Mouse (Mus musculus): ENCODE measurements around the gene Rad51b. TPM values are rescaled to one million over a fixed set of nuclear protein-coding genes. Genes with fewer than 3 reads are reported as not detected.

Rad51b gene
- polyA plus RNA-seq, 1 experiment from 2014 or later, result 8.9 TPM

DNA sequence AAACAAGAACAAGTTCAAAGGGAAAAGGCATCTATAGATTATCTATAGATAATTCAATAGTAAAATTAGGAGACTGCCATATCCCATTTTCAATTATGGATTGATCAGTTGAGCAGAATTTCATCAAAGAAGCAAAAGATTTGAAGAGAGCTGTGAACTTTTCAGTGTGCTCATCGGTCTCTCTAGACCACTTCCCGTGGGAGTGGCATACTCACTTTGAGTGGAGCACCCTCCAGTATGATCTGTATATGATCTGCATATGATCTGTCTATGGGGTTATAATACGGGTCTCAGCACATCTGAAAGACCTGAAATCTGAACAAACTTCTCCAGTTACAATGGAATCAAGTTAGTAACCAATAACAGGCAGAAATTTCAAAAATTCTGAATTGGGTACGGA lies 497.7 kb downstream of the Rad51b start:
- no peak overlapping the region for H3K4me3 ChIP-seq (ENCODE audit: low read length)
- no peaks in the 10 kb centered on the region for H3K27me3 ChIP-seq (ENCODE audit: insufficient read depth, low read length)
- H3K4me1 ChIP-seq (ENCODE audit: insufficient read depth, low read length), result peaks cover 12% of the 10 kb centered on the region
- H3K9me3 ChIP-seq (ENCODE audit: low read length), result no peaks in the 10 kb centered on the region
- H3K9ac ChIP-seq (replicated peaks; ENCODE audit: low read length), result no peak overlapping the region
- 88% methylated on average over 4 of the region's 4 CpGs for WGBS
- no peak overlapping the region for H3K4me2 ChIP-seq (replicated peaks; ENCODE audit: low read depth, low read length)
- no peak overlapping the region for H3K27ac ChIP-seq (ENCODE audit: low read length)
- no peaks in the 10 kb centered on the region for H3K36me3 ChIP-seq (ENCODE audit: insufficient read depth, low read length)
- no peak for ATAC-seq (ENCODE audit: low FRiP score, low TSS enrichment)

DNA sequence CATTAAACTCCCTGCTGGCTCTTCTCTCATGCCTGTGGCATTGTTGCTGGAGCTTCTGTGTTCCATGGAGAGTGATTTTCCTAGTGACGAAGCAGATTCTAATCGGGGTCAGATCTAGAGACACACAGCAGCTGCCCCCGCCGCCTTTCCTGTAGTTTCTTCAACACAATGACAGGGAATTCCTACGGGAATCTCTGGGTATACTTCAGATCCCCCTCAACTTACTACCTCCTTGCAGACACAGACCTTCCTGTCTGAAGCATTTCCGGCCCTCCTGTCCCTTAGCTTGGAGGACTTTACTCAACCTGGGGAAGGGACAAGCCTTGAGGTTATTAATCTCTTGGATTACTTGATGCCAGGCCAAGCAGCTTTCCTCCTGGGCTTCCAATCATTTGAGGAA lies 499.2 kb downstream of the Rad51b start:
- H3K4me3 ChIP-seq (ENCODE audit: low read length), result no peak overlapping the region
- ATAC-seq (ENCODE audit: low FRiP score, low TSS enrichment), result peak; percentile 51; the same call in 1 of the 2 replicates
- H3K4me1 ChIP-seq (ENCODE audit: insufficient read depth, low read length), result peaks cover 12% of the 10 kb centered on the region
- H3K27ac ChIP-seq (ENCODE audit: low read length), result peak overlapping the region; percentile 64; the same call in 1 of the 2 replicates
- no peak overlapping the region for H3K4me2 ChIP-seq (replicated peaks; ENCODE audit: low read depth, low read length)
- no peak overlapping the region for H3K9ac ChIP-seq (replicated peaks; ENCODE audit: low read length)
- WGBS, result 59% methylated on average over 6 of the region's 6 CpGs
- H3K9me3 ChIP-seq (ENCODE audit: low read length), result no peaks in the 10 kb centered on the region
- H3K36me3 ChIP-seq (ENCODE audit: insufficient read depth, low read length), result no peaks in the 10 kb centered on the region
- no peaks in the 10 kb centered on the region for H3K27me3 ChIP-seq (ENCODE audit: insufficient read depth, low read length)

DNA sequence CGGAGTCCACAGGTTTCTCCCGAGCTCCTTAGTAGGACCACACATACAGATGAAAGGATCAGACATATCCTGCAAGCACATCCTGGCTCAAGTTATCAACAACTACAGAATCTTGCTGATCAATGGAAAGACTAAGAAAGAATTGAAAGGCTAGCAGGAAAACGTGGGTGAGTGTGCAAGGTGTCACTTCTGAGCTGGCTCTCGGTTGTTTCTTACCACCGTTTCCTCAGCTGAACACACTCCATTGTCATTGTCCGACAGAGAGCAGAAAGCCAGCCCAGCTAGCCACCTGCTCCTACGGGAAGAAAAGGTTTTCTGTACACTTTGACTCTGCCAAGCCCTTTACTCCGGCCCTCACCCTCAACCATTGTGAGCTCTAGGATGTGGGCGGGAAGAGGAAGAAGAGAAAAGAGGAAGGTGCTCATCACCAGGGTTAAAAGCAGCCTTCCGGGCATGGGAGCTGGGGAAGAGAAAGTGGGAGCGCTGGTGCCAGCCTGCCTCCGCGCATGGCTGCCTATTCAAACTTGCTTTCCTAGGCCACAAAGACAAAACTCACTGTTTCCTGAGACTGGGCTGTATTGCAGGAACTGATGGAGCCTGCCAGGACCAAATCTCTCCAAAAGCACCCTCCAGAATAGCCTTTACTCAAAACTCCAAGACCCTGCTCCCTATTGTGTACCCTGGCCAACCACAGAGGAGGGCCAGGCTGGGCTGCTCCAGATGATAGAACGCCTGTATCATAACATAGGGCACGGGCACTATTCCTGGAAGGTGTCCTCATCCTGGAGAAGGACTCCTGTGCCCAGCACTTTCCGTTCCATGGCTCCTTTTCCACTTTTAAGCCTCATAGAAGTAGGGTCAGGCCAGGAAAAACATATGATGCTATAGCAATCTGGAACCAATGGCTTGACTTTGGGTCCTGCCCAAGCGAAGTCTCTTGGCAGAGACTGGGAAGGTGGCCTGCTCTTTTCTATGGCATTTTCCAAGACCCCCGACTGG lies 500.0 kb downstream of the Rad51b start:
- peak; percentile 23; the same call in 1 of the 2 replicates for ATAC-seq (ENCODE audit: low FRiP score, low TSS enrichment)
- WGBS, result 74% methylated on average over 18 of the region's 18 CpGs
- no peak overlapping the region for H3K4me2 ChIP-seq (replicated peaks; ENCODE audit: low read depth, low read length)
- H3K27me3 ChIP-seq (ENCODE audit: insufficient read depth, low read length), result no peaks in the 10 kb centered on the region
- no peaks in the 10 kb centered on the region for H3K36me3 ChIP-seq (ENCODE audit: insufficient read depth, low read length)
- H3K9ac ChIP-seq (replicated peaks; ENCODE audit: low read length), result no peak overlapping the region; the same call in 1 of the 2 replicates
- H3K4me1 ChIP-seq (ENCODE audit: insufficient read depth, low read length), result peaks cover 12% of the 10 kb centered on the region
- no peaks in the 10 kb centered on the region for H3K9me3 ChIP-seq (ENCODE audit: low read length)
- peak overlapping the region; percentile 64 for H3K27ac ChIP-seq (ENCODE audit: low read length)
- no peak overlapping the region for H3K4me3 ChIP-seq (ENCODE audit: low read length)

DNA sequence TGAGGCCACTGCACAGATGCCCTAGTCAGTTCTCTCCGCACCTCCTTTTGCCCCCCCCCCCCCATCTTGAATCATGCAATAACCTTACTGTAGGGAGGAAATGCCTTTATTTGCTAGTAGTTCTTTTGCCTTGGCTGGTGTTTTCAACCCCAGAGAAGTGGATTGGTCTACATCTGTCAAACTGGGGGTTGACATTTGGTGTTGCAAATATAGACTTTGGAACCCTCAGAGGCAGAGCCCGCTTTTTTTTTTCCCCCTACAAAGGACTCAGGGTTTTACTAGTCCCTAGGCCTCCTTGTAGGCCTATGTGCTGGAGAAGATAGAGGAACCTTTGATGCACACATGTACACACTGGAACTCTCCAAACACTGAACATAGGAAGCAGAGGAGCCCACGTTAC lies 501.4 kb downstream of the Rad51b start:
- Histone ChIP-seq H3K4me2 (replicated peaks; ENCODE audit: low read depth, low read length) (no peak overlapping the region), H3K9ac (replicated peaks; ENCODE audit: low read length) (no peak overlapping the region), H3K27ac (ENCODE audit: low read length) (no peak overlapping the region), H3K9me3 (ENCODE audit: low read length) (no peaks in the 10 kb centered on the region), H3K4me3 (ENCODE audit: low read length) (no peak overlapping the region), H3K36me3 (ENCODE audit: insufficient read depth, low read length) (no peaks in the 10 kb centered on the region), H3K27me3 (ENCODE audit: insufficient read depth, low read length) (no peaks in the 10 kb centered on the region), H3K4me1 (ENCODE audit: insufficient read depth, low read length) (peaks cover 12% of the 10 kb centered on the region)
- no peak for ATAC-seq (ENCODE audit: low FRiP score, low TSS enrichment)
- 89% methylated on average over 3 of the region's 3 CpGs for WGBS

DNA sequence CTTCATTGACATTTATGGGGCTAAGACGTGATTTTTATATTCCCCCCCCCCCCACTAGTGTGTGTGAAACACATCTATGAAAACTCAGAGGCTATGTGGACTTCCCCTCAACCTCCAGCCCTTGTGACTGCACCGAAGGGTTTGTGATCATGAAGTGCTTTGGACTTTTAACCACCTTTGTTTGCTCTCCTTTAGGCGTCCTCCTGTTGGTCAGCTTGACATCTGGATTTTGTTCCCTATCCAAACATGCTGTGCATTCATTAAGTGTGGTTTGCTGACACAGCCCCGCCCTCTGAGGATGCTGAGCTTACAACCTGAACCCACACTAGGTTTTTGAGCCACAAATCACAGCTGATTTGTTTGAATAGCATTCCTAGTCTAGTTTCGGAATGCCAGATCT lies 502.3 kb downstream of the Rad51b start:
- H3K4me1 ChIP-seq (ENCODE audit: insufficient read depth, low read length), result peaks cover 14% of the 10 kb centered on the region
- WGBS, result 58% methylated on average over 5 of the region's 5 CpGs
- no peak for ATAC-seq (ENCODE audit: low FRiP score, low TSS enrichment)
- no peak overlapping the region for H3K27ac ChIP-seq (ENCODE audit: low read length)
- H3K9ac ChIP-seq (replicated peaks; ENCODE audit: low read length), result no peak overlapping the region
- no peaks in the 10 kb centered on the region for H3K9me3 ChIP-seq (ENCODE audit: low read length)
- H3K4me3 ChIP-seq (ENCODE audit: low read length), result no peak overlapping the region
- no peak overlapping the region for H3K4me2 ChIP-seq (replicated peaks; ENCODE audit: low read depth, low read length)
- H3K36me3 ChIP-seq (ENCODE audit: insufficient read depth, low read length), result no peaks in the 10 kb centered on the region
- no peaks in the 10 kb centered on the region for H3K27me3 ChIP-seq (ENCODE audit: insufficient read depth, low read length)

DNA sequence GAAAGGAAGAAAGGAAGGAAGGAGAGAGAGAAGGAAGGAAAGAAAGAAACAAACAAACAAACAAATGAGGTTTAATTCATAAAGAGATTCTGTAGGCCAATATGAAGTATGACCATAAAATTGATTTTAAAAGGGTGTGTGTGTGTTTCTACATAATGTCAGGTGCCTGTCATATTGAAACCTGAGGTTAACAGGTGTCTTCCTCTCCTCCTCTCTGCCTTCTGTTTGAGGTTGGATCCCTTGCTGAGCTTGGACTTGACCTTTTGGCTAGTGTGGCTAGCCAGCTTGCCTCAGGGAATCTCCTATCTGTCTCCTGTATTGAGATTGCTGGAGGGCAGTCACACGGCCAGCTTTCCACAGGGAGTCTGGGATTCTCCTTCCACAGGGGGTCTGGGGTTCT lies 506.6 kb downstream of the Rad51b start:
- Histone ChIP-seq H3K4me2 (replicated peaks; ENCODE audit: low read depth, low read length) (no peak overlapping the region), H3K27me3 (ENCODE audit: insufficient read depth, low read length) (no peaks in the 10 kb centered on the region), H3K9me3 (ENCODE audit: low read length) (no peaks in the 10 kb centered on the region), H3K36me3 (ENCODE audit: insufficient read depth, low read length) (no peaks in the 10 kb centered on the region), H3K9ac (replicated peaks; ENCODE audit: low read length) (no peak overlapping the region), H3K4me3 (ENCODE audit: low read length) (no peak overlapping the region), H3K27ac (ENCODE audit: low read length) (no peak overlapping the region), H3K4me1 (ENCODE audit: insufficient read depth, low read length) (peaks cover 23% of the 10 kb centered on the region)
- no peak for ATAC-seq (ENCODE audit: low FRiP score, low TSS enrichment)
- WGBS, result 84% methylated on average over 1 of the region's 1 CpGs

DNA sequence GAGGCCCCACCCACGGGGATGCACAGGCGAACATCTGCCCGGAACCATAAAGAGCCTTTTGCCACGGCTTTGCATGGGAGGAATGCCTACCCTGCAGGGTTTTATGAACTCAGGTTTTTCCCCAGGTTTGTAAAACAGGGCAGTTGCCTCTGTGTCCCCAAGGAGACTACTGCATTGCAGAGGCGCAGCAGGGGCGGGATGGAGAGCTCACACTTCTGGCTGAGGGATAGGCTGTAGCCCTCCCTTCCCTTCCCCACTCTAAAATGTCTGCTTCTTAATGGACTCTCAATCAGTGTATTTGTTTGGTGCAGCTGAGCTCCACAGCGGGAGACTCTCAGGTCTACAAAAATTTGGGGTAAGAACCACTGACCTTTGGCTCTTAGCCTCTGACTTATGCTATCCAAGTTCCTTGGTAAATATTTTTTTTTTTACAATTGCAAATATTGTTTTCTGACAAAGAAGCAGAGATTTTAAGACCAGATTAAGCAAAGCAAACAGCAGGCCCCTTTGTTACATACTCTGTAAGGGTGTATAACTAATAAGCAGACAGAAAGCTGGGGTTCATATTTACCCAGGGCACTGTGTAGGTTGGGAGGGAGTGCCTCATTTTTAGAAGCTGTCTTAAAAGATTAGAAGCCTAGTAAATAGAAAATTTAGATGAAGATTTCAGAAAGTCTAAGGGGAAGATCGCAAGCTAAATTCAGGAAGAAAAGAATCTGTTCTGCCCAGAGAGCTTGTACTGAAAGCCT lies 507.9 kb downstream of the Rad51b start:
- Histone ChIP-seq H3K27me3 (ENCODE audit: insufficient read depth, low read length) (no peaks in the 10 kb centered on the region), H3K9me3 (ENCODE audit: low read length) (no peaks in the 10 kb centered on the region), H3K27ac (ENCODE audit: low read length) (peak overlapping the region; percentile 36; the same call in 1 of the 2 replicates), H3K4me3 (ENCODE audit: low read length) (no peak overlapping the region), H3K4me1 (ENCODE audit: insufficient read depth, low read length) (peaks cover 27% of the 10 kb centered on the region), H3K36me3 (ENCODE audit: insufficient read depth, low read length) (no peaks in the 10 kb centered on the region), H3K9ac (replicated peaks; ENCODE audit: low read length) (no peak overlapping the region), H3K4me2 (replicated peaks; ENCODE audit: low read depth, low read length) (no peak overlapping the region)
- no peak for ATAC-seq (ENCODE audit: low FRiP score, low TSS enrichment)
- 39% methylated on average over 8 of the region's 8 CpGs for WGBS

DNA sequence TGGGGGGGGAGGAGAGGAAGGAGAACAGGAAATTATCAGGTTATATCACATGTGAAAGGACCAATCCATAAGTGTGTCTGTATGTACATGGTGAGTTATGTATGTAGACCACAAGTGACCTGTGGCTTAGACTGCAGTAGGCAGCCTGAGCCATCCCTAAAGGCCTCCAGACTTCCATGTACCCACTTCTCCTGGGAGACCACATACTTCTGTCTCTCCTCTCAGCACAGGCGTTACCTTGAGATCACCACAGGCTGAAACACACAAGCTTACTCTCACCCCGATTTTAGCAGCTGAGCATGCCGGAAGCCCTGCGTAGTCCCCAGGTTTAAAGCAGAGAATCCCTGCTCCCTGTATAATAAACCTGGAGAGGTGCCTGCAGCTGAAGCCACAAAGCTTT lies 509.9 kb downstream of the Rad51b start:
- peaks cover 44% of the 10 kb centered on the region for H3K4me1 ChIP-seq (ENCODE audit: insufficient read depth, low read length)
- no peaks in the 10 kb centered on the region for H3K9me3 ChIP-seq (ENCODE audit: low read length)
- no peaks in the 10 kb centered on the region for H3K36me3 ChIP-seq (ENCODE audit: insufficient read depth, low read length)
- no peaks in the 10 kb centered on the region for H3K27me3 ChIP-seq (ENCODE audit: insufficient read depth, low read length)
- no peak overlapping the region for H3K4me3 ChIP-seq (ENCODE audit: low read length)
- no peak overlapping the region for H3K4me2 ChIP-seq (replicated peaks; ENCODE audit: low read depth, low read length)
- H3K9ac ChIP-seq (replicated peaks; ENCODE audit: low read length), result no peak overlapping the region; the same call in 1 of the 2 replicates
- H3K27ac ChIP-seq (ENCODE audit: low read length), result no peak overlapping the region
- 79% methylated on average over 4 of the region's 4 CpGs for WGBS
- ATAC-seq (ENCODE audit: low FRiP score, low TSS enrichment), result 0 out of 2 replicates have a peak, but pooled peaks have one; percentile 22

DNA sequence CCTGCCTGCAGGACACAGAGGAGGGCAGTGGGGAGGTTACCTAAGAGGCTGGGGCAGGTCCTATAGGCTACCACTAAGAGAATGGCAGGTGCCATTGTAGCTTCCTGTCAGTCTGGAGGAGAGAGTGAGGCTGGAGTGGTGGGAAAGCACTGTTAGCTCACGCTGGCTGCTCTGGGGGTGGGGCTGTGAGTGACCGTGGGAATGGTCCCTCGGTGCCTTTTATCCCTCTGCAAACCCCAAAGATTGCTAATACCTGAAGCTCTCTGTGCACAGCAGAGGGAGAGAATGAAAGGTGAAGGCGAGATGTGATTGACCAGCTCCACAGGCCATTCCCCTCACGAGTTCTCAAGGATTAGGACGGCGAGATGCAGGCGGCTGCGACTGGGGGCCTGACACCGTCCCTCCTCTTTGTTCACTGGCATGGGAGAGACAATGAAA lies 510.3 kb downstream of the Rad51b start:
- no peak overlapping the region for H3K4me2 ChIP-seq (replicated peaks; ENCODE audit: low read depth, low read length)
- no peak overlapping the region for H3K27ac ChIP-seq (ENCODE audit: low read length)
- peak overlapping the region; percentile 42; the same call in 1 of the 2 replicates for H3K9ac ChIP-seq (replicated peaks; ENCODE audit: low read length)
- H3K4me3 ChIP-seq (ENCODE audit: low read length), result no peak overlapping the region
- 40% methylated on average over 10 of the region's 10 CpGs for WGBS
- H3K4me1 ChIP-seq (ENCODE audit: insufficient read depth, low read length), result peaks cover 47% of the 10 kb centered on the region
- H3K36me3 ChIP-seq (ENCODE audit: insufficient read depth, low read length), result no peaks in the 10 kb centered on the region
- ATAC-seq (ENCODE audit: low FRiP score, low TSS enrichment), result 0 out of 2 replicates have a peak, but pooled peaks have one; percentile 55
- no peaks in the 10 kb centered on the region for H3K27me3 ChIP-seq (ENCODE audit: insufficient read depth, low read length)
- H3K9me3 ChIP-seq (ENCODE audit: low read length), result no peaks in the 10 kb centered on the region
